Mouse (Mus musculus) bone marrow macrophage, adult 2 months (primary cell): Measurements from ENCODE around the gene Cd28.

Source experiments
- CTCF ChIP-seq: IDR thresholded peaks from 2 replicates; pipeline ENCODE4 v1.5.1; 2012; ENCODE audit warnings: low read depth, mild to moderate bottlenecking, low read length, moderate library complexity
- POLR2A ChIP-seq: IDR thresholded peaks from 2 replicates; pipeline ENCODE4 v1.6.1; 2012; ENCODE audit warnings: mild to moderate bottlenecking, low read depth, low read length, borderline replicate concordance

DNA sequence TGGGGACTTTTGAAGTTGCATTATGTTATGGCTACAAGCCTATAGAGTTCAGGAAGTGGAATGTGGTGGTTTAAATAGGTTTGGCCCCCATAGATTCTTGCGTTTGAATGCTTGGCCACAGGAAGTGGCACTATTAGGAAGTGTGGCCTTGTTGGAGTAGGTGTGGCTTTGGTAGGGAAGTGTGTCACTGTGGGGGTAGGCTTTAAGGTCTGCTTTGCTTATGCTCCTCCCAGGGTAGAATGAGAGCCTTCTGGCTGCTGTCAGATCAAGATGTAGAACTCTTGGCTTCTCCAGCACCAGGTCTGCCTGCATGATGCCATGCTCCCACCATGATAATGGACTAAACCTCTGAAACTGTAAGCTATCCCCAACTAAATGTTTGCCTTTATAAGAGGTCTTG, 95.4 kb downstream of the Cd28 start:
- no peak for TF ChIP-seq CTCF
- no peak for TF ChIP-seq POLR2A
